Mouse (Mus musculus): ENCODE data around the gene Dnal4. TPM values are rescaled to one million over a fixed set of nuclear protein-coding genes. Genes with fewer than 3 reads are reported as not detected.
A peak's percentile ranks its signal among the peaks of the same experiment; 100 is the strongest.

Gene Dnal4
- total RNA-seq, 4 experiments from 2014 or later: 4.8 to 6.5 (median 5.2) TPM

GRCm38 (mm10) chr15:79764539-79765267 lies 12.9 kb downstream of the Dnal4 start:
- no peak for DNase-seq (ENCODE audit: low spot score in 2 of 2)

GRCm38 (mm10) chr15:79763601-79764246 lies 13.9 kb downstream of the Dnal4 start:
- DNase-seq (ENCODE audit: low spot score in 2 of 2): no peak

GRCm38 (mm10) chr15:79763001-79763400 lies 14.6 kb downstream of the Dnal4 start:
- DNase-seq (ENCODE audit: low spot score in 2 of 2): no peak

- DNase-seq (ENCODE audit: low spot score in 2 of 2): no peak
These were observed 16.7 kb downstream of the Dnal4 start for GRCm38 (mm10) chr15:79760956-79761355.

GRCm38 (mm10) chr15:79757118-79757517 lies 20.5 kb downstream of the Dnal4 start:
- no peak for DNase-seq (ENCODE audit: low spot score in 2 of 2)

- DNase-seq (ENCODE audit: low spot score in 2 of 2): no peak
These were observed 21.5 kb downstream of the Dnal4 start for GRCm38 (mm10) chr15:79755977-79756625.

- no peak for DNase-seq (ENCODE audit: low spot score in 2 of 2)
These were observed 22.5 kb downstream of the Dnal4 start for GRCm38 (mm10) chr15:79755176-79755575.

- no peak for DNase-seq (ENCODE audit: low spot score in 2 of 2)
These were observed 23.8 kb downstream of the Dnal4 start for GRCm38 (mm10) chr15:79753873-79754272.

- no peak for DNase-seq (ENCODE audit: low spot score in 2 of 2)
These were observed 24.3 kb downstream of the Dnal4 start for GRCm38 (mm10) chr15:79753420-79753752.

- DNase-seq (ENCODE audit: low spot score in 2 of 2): no peak
These were observed 24.8 kb downstream of the Dnal4 start for GRCm38 (mm10) chr15:79752742-79753419.

- no peak for DNase-seq (ENCODE audit: low spot score in 2 of 2)
These were observed 25.9 kb downstream of the Dnal4 start for GRCm38 (mm10) chr15:79751772-79752171.

GRCm38 (mm10) chr15:79750266-79750665 lies 27.4 kb downstream of the Dnal4 start:
- DNase-seq (ENCODE audit: low spot score in 2 of 2): no peak

GRCm38 (mm10) chr15:79749162-79749561 lies 28.5 kb downstream of the Dnal4 start:
- no peak for DNase-seq (ENCODE audit: low spot score in 2 of 2)

GRCm38 (mm10) chr15:79747998-79748397 lies 29.7 kb downstream of the Dnal4 start:
- no peak for DNase-seq (ENCODE audit: low spot score in 2 of 2)

GRCm38 (mm10) chr15:79745883-79746282 lies 31.8 kb downstream of the Dnal4 start:
- no peak for DNase-seq (ENCODE audit: low spot score in 2 of 2)

GRCm38 (mm10) chr15:79745312-79745711 lies 32.3 kb downstream of the Dnal4 start:
- DNase-seq (ENCODE audit: low spot score in 2 of 2): no peak

GRCm38 (mm10) chr15:79744742-79745141 lies 32.9 kb downstream of the Dnal4 start:
- no peak for DNase-seq (ENCODE audit: low spot score in 2 of 2)

GRCm38 (mm10) chr15:79744001-79744400 lies 33.6 kb downstream of the Dnal4 start:
- no peak for DNase-seq (ENCODE audit: low spot score in 2 of 2)

- DNase-seq (ENCODE audit: low spot score in 2 of 2): no peak
These were observed 35.0 kb downstream of the Dnal4 start for GRCm38 (mm10) chr15:79742706-79743023.

GRCm38 (mm10) chr15:79741921-79742705 lies 35.5 kb downstream of the Dnal4 start, which contains the start of gene Sun2:
Gene Sun2 (minus strand): TSS chr15:79742536.
- peak; percentile 81 to 88 for DNase-seq (ENCODE audit: low spot score in 2 of 2)

- DNase-seq (ENCODE audit: low spot score in 2 of 2): peak in 1 of 2 experiments; percentile 51
These were observed 36.3 kb downstream of the Dnal4 start for GRCm38 (mm10) chr15:79741173-79741858.
